Mouse (Mus musculus) liver, embryonic 16.5 days (tissue): ENCODE measurements around the gene Uba52. TPM values are rescaled to one million over a fixed set of nuclear protein-coding genes. Genes with fewer than 3 reads are reported as not detected.
A peak's percentile ranks its signal among the peaks of the same experiment; 100 is the strongest.

Source experiments
- ATAC-seq: fragments of 200-750 bp; cut with Nextera tagmentation; 2 replicates; pipeline ENCODE4 v1.8.0; 2017; ENCODE audit warnings: low read depth, mild to moderate bottlenecking, moderate number of reproducible peaks, moderate library complexity
- H3K27ac ChIP-seq: fragments of 300-500 bp; sonication (generic); 2 replicates; pipeline ENCODE4 v1.5.1; 2014; ENCODE audit warnings: mild to moderate bottlenecking, low read length
- H3K27me3 ChIP-seq: fragments of 300-500 bp; sonication (generic); 2 replicates; pipeline ENCODE4 v1.6.1; 2014; ENCODE audit warnings: low read depth, low read length, mixed read lengths; ENCODE audit not compliant: control insufficient read depth, insufficient read depth
- H3K36me3 ChIP-seq: fragments of 300-500 bp; sonication (generic); 2 replicates; pipeline ENCODE4 v1.6.1; 2014; ENCODE audit warnings: mild to moderate bottlenecking; ENCODE audit not compliant: control insufficient read depth, insufficient read depth
- H3K4me1 ChIP-seq: fragments of 300-500 bp; sonication (generic); 2 replicates; pipeline ENCODE4 v1.6.1; 2014; ENCODE audit warnings: low read depth, low read length, mixed read lengths; ENCODE audit not compliant: control insufficient read depth
- H3K4me2 ChIP-seq: fragments of 300-500 bp; sonication (generic); 2 replicates; pipeline ENCODE4 v1.6.1; 2014; ENCODE audit warnings: low read depth, low read length, mixed read lengths
- H3K4me3 ChIP-seq: fragments of 300-500 bp; sonication (generic); 2 replicates; pipeline ENCODE4 v1.5.1; 2014; ENCODE audit warnings: low read depth, mild to moderate bottlenecking, low read length
- H3K9ac ChIP-seq: fragments of 300-500 bp; sonication (generic); 2 replicates; pipeline ENCODE4 v1.6.1; 2014; ENCODE audit warnings: low read depth, low read length
- H3K9me3 ChIP-seq: fragments of 300-500 bp; sonication (generic); replicated peaks from 2 replicates; pipeline ENCODE4 v1.6.1; 2016; ENCODE audit warnings: low read length; ENCODE audit not compliant: control insufficient read depth
- WGBS: fragments of 180-500 bp; shearing (Covaris S2); extraction: QIAGEN DNeasy Blood & Tissue Kit; methylation state at CpG from one replicate; pipeline ENCODE4 v1.1.7; 2014; ENCODE audit not compliant: insufficient replicate concordance; 5-methylcytosine and 5-hydroxymethylcytosine counted together
- polyA plus RNA-seq: library from polyadenylated mRNA; unstranded; fragments of >200 nt; fragmentation: Nextera tagmentation; extraction: Ambion mirVana; gene quantifications from 2 replicates; pipeline ENCODE4 v1.2.1, GENCODE M21; 2015

Uba52 gene
- polyA plus RNA-seq, 1 experiment from 2014 or later: 490 TPM

DNA sequence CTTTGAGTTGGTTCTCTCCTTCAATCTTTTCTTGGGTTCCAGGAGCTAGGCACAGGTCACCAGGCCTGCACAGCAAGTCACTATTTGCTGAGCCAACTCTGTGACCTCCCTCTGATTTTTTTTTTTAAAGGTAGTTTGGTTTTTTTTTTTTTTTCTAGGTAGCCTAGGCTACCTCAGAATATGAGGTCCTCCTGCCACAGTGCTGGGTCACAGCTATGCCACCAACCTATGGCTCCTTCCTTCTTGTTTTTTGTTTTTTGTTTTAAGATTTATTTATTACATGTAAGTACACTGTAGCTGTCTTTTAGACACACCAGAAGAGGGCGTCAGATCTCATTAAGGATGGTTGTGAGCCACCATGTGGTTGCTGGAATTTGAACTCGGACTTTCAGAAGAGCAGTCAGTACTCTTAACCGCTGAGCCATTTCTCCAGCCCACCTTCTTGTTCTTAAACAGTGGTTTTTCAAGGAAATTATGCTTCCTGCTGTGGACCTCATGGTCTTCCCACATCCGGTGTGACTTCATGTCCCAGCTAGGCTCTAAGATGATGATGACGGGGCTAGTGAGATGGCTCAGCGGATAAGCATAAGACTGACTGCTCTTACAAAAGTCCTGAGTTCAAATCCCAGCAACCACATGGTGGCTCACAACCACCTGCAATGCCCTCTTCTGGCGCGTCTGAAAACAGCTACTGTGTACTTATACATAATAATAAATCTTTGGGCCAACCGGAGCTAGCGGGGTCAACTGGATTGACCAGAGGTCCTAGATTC lies 39.0 kb upstream of the Uba52 start:
- ATAC-seq: no peak

DNA sequence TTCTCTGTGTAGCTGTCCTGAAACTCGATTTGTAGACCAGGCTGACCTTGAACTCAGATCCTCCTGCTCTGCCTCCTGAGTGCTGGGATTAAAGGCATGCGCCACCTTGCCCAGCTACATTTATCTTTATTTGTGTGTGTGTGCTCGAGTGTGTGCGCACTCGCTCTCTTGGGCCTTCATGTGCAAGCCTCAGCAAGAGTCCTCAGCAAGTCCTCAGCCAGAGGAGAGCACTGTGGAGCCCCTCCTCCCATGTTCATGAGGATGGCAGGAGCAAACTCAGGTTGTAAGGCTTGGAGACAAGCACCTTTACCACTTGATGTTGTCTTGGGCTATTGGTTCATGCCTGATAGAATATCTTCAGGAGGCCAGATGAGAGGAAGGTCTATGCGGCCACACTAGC lies 37.2 kb upstream of the Uba52 start:
- Histone ChIP-seq H3K4me1 (peaks cover 66% of the 10 kb centered on the region), H3K27me3 (no peaks in the 10 kb centered on the region), H3K9ac (no peak overlapping the region), H3K4me2 (no peak overlapping the region), H3K4me3 (no peak overlapping the region), H3K27ac (0 out of 2 replicates have a peak overlapping the region, but pooled peaks have one; percentile 23), H3K36me3 (no peaks in the 10 kb centered on the region), H3K9me3 (no peaks in the 10 kb centered on the region)
- 72% methylated on average over 6 of the region's 6 CpGs for WGBS
- ATAC-seq: no peak

More for the DNA sequence above, 39.0 kb upstream of the Uba52 start:
- no peak overlapping the region for H3K4me3 ChIP-seq
- no peak overlapping the region for H3K4me2 ChIP-seq
- H3K36me3 ChIP-seq: no peaks in the 10 kb centered on the region
- H3K9ac ChIP-seq: no peak overlapping the region
- WGBS: 53% methylated on average over 10 of the region's 10 CpGs
- H3K27me3 ChIP-seq: no peaks in the 10 kb centered on the region
- H3K9me3 ChIP-seq: no peaks in the 10 kb centered on the region
- H3K27ac ChIP-seq: no peak overlapping the region
- peaks cover 66% of the 10 kb centered on the region for H3K4me1 ChIP-seq

DNA sequence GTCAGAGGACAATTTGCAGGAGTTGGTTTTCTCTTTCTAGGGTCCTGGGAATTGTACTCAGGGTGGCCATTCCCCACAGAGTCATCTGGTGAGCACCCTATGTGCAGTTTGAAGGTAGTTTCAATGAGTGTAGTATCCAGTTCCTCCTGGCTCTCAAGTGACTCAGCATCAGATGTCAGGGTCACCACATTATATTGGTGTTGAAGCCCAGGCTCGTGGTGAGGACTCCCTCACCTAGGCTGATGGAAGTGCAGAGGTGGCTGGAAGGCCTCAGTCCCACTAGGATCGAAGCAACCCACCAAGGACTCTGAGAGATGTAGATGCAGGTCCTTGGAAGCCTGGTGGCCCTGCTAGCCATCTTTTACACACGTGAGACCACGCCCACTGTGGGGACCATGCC lies 35.8 kb upstream of the Uba52 start:
- Histone ChIP-seq H3K9ac (no peak overlapping the region), H3K27me3 (no peaks in the 10 kb centered on the region), H3K4me2 (no peak overlapping the region), H3K4me3 (no peak overlapping the region), H3K9me3 (no peaks in the 10 kb centered on the region), H3K4me1 (peaks cover 62% of the 10 kb centered on the region), H3K36me3 (no peaks in the 10 kb centered on the region), H3K27ac (no peak overlapping the region)
- ATAC-seq: no peak
- WGBS: 47% methylated on average over 4 of the region's 4 CpGs

DNA sequence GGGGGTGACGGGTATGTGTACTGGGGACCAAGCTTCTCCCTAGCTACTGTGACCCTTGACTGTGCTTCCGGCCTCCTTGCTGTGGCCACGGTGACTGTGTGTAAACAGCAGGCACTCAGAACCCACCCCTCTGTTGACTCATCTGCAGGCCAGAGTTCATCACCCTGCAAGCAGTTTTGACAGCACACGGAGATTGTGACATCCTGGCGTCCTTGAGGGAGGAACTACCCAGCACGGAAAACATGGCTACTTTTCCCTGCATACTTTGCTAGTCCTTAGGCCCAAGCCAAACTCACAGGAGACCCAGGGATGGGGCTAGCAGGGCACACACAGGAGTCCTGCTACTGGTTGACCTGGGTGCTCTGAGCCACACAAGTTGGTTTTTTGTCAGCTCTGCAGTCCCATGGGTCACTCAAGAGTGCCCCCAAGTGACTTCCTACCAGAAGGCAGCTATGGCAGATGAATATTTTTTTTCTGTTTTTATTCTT lies 33.6 kb upstream of the Uba52 start:
- peak; percentile 38 for ATAC-seq
- H3K9me3 ChIP-seq: no peaks in the 10 kb centered on the region
- no peaks in the 10 kb centered on the region for H3K36me3 ChIP-seq
- peak overlapping the region; percentile 22 for H3K4me2 ChIP-seq
- 48% methylated on average over 6 of the region's 6 CpGs for WGBS
- peaks cover 70% of the 10 kb centered on the region for H3K4me1 ChIP-seq
- H3K27ac ChIP-seq: peak overlapping the region; percentile 88
- H3K9ac ChIP-seq: no peak overlapping the region
- H3K27me3 ChIP-seq: no peaks in the 10 kb centered on the region
- no peak overlapping the region for H3K4me3 ChIP-seq

DNA sequence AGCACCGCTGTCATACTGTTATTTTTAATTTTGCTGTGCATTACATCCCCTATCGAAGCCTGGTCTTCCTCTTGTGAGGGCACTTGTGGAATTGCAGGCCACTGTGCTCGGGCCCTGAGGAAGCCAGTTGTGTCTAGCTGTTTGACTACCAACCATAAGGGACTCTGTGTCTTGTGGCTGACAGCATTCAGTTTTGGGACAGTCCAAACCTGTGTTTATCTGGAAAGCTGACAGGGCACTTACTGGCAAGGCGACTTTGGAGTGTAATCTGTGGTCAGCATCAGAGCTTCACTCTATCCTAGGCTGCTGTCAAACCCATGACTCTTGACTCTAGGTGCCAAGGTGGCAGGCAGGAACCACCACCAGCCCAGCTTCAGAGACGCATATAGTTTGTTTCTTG lies 30.5 kb upstream of the Uba52 start:
- ATAC-seq: no peak
- Histone ChIP-seq H3K36me3 (no peaks in the 10 kb centered on the region), H3K9me3 (no peaks in the 10 kb centered on the region), H3K4me2 (peak overlapping the region; percentile 90), H3K27ac (peak overlapping the region; percentile 100), H3K9ac (peak overlapping the region; percentile 94), H3K4me3 (peak overlapping the region; percentile 88), H3K27me3 (no peaks in the 10 kb centered on the region), H3K4me1 (peaks cover 58% of the 10 kb centered on the region)
- 59% methylated on average over 5 of the region's 5 CpGs for WGBS

DNA sequence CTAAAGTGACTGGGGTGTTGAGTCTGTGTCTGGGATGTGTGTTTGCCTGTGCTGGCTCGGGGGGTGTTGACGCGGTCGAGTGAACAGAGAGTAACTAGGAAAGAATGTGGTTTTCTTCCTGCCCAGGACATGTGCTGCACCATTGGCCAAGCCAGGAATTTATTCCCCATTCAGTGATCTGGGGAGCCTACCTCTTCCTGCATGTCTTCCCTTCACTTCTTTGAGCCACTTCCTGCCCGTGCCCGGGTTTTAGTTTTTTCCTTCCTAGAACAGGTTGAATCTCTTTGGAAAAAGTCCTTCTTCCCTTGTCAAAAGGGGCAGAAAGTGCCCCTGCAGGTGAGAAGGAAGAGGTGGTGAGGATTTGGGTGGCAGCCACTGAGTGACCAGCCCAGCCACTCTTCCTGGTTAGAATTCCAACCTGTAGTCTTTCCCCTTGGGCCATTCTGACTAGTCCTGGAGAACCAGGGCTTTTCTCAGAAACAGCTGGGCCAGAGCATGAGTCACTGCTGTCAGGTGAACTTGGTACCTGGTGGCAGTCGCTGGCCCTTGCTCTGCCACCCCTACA lies 30.0 kb upstream of the Uba52 start:
- Histone ChIP-seq H3K4me3 (peak overlapping the region; percentile 88), H3K36me3 (peaks cover 3% of the 10 kb centered on the region; the same call in 1 of the 2 replicates), H3K27ac (peak overlapping the region; percentile 100), H3K9me3 (no peaks in the 10 kb centered on the region), H3K4me1 (peaks cover 54% of the 10 kb centered on the region), H3K9ac (peak overlapping the region; percentile 94), H3K4me2 (peak overlapping the region; percentile 90), H3K27me3 (no peaks in the 10 kb centered on the region)
- WGBS: 17% methylated on average over 7 of the region's 7 CpGs
- no peak for ATAC-seq

DNA sequence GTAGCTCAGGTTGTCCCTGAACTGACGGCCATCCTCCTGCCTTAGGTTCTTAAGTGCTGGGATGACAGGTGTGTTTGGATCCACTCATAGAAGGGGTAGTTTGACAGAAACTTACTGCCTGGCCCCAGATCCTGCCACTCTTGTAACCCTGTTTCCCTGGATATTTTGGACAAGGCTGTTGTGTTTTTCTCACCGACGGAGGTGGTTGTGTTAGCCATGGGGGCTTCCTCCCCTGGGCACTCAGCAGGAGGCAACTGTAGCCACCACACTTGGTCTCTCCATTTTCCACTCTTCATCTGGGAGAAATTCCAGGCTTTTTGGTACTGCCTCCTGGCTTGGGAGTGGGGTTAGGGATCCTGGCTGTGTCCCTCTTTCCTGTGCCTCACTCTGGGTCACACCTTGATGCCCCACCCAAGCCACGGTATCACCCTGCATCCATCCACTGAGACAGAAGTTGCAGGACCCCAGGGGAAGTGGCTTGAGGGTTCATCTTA lies 29.5 kb upstream of the Uba52 start:
- H3K27me3 ChIP-seq: no peaks in the 10 kb centered on the region
- peaks cover 8% of the 10 kb centered on the region for H3K36me3 ChIP-seq
- peak overlapping the region; percentile 88 for H3K4me3 ChIP-seq
- peak overlapping the region; percentile 94 for H3K9ac ChIP-seq
- peaks cover 50% of the 10 kb centered on the region for H3K4me1 ChIP-seq
- H3K27ac ChIP-seq: peak overlapping the region; percentile 100
- ATAC-seq: no peak
- H3K9me3 ChIP-seq: no peaks in the 10 kb centered on the region
- H3K4me2 ChIP-seq: peak overlapping the region; percentile 90
- 3% methylated on average over 4 of the region's 4 CpGs for WGBS

DNA sequence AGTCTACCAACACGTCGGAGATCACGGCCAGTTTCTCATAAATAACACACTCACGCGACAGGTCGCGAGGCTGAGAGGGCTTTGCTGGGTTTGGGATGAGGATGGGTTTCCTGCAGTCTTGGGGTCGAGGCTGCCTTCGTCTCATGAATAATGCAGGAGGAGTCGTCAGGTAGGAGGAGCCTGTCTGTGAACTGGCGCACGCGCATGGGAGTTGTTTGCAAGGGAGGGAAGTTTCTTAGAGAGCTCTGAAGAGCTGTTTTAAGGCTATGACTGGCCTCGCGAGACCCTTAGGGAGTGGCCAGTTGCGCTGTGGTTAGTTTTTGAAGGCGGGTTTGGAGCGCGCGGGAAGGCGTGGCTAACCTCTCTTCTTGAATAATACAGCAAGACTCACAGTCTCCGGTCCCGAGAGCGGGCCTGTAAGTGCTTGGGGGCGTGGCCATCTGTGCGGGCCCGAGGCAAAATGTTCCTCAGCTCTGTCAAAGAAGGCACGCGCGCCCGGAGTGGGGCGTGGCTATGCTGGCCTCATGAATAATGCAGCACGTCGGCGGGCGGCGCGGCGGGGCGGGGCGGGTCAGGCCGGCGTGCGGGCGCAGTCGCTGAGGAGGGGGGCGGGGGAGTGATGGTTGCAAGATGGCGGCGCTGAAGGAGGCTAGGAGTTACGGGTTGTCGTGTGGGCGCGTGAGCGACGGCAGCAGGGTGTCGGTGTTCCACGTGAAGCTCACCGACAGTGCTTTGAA lies 28.6 kb upstream of the Uba52 start, which contains the start of gene Ell:
TSS of gene Ell (plus strand) at position 381 of the 737 bp plus-strand sequence.
- ATAC-seq: peak; percentile 82
- H3K4me2 ChIP-seq: peak within 1 kb of the TSS; percentile 98
- H3K9me3 ChIP-seq: no peaks in the 10 kb centered on the region
- no peaks in the 10 kb centered on the region for H3K27me3 ChIP-seq
- H3K4me1 ChIP-seq: peaks cover 43% of the 10 kb centered on the region
- under 1% methylated on average over 58 of the region's 58 CpGs for WGBS
- H3K9ac ChIP-seq: peak within 1 kb of the TSS; percentile 94
- H3K4me3 ChIP-seq: peak within 1 kb of the TSS; percentile 88
- peak within 1 kb of the TSS; percentile 100 for H3K27ac ChIP-seq
- peaks cover 17% of the 10 kb centered on the region for H3K36me3 ChIP-seq
